Mouse (Mus musculus) left cerebral cortex, adult 11 months (tissue): ENCODE data around the gene Unc5a.

Experiments
- DNase-seq: peaks from one replicate; pipeline ENCODE4 v3.0.0; 2022; ENCODE audit warnings: low spot score

Unc5a gene

DNA sequence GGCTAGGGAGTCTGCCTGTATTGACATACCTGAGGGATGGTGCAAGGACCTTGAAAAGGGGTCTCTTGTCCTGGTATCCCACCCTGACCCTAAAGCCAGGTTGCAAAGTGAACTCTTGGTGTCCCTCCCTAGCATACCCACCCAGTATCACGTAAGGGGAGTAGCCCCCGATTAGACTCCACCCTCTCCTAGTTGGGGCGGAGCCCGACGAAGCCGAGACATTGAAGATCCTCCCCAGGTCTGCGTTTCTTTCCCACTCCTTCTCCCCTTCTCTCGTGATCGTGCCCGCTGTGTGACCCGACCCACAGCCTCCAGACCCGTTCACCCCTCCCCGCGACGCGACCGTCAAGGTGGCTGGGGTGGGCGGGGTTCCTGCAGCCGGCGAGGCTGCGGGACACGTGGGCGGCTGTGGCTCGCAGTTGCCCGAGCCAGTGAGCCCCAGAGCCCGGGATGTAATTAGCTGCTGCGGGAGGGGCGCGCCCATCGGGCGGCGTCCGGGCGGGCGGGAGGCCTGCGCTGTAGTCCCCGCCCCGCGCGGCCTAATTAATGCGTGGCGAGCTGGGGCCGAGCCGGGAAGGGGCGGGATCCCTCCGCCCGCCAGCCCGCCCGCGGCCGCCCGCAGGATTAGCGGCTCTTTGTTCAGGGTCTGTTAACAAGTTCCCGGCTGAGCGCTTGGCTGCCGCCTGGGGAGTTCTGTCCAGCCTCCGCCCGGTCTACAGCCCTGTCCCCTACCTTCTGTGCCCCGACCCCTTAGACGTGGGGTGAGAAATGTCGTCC, 6.7 kb downstream of the Unc5a start:
- DNase-seq: no peak

DNA sequence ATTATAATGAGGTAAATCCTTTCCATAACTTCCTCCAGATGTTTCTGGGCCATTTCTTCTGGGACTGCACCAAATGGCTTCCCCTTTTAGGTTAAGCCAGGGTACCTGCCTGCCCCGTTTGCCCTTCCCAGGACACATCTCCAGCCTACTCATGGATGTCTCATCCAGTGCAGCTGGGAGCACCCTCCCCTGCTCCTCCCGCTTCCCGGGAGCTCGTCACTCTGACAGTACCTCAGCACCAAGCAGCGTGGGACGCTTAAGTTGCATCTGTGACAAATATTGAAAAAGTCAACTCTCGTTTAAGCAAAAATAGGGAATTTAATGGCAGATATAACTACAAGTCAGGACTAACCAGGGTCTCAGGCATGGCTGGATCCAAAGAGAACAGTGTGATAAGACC, 8.1 kb downstream of the Unc5a start:
- DNase-seq: no peak

DNA sequence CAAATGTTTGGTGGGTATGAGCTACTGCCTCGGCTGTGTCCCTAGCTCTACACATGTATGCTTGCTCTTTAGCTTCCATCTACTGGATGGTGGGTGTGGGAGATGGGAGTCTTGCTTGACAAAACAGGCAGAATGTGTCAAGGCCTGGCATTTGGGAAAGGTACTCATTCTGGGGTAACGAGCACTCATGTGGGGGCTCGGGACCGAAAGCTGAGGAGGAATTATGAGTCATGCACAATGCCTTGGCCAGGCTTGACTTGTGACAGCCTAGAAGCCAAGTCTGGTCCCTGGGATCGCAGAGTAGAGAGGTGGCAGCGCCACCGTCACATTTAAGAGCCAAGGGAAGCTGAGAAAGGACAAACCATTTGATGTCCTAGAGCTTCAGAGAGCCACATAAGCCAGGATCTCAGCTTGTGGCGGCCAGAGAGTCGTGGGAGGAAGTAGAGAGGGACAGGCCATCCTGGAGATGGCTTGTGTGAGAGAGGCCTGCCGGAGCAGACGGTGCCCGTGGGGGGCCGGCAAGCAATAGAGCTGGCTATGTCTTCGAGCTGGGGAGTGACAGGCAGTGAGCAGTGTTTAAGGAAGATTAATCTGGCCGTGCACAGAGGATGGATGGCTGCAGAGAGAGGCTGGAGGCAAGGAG, 10.0 kb downstream of the Unc5a start:
- no peak for DNase-seq

GRCm38 (mm10) chr13:54959842-54960241, 10.6 kb downstream of the Unc5a start:
- DNase-seq: no peak

- DNase-seq: no peak
Observed at GRCm38 (mm10) chr13:54960491-54960890, 11.3 kb downstream of the Unc5a start.

GRCm38 (mm10) chr13:54965256-54965655, 16.0 kb downstream of the Unc5a start:
- DNase-seq: no peak

DNA sequence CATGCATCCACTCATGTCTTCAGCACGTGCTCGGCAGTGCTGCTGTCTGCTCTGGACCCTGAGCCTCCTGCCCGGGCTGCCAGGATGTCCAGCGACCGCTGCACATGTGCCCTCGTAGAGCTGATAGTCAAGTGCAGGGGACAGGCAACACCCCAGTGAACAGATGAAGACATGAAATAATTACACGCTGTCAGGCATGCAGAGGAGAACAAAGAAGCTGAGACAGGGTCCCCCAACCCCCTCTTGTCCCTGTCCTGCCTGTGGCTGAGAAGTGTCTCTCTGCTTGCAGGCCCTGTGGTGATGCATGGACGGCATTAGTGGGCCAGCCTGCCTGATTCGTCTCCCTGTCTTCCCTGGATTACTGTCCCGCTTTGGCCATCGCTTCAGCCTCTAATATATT, 18.3 kb downstream of the Unc5a start:
- DNase-seq: no peak

GRCm38 (mm10) chr13:54968636-54969035, 19.4 kb downstream of the Unc5a start:
- no peak for DNase-seq

DNA sequence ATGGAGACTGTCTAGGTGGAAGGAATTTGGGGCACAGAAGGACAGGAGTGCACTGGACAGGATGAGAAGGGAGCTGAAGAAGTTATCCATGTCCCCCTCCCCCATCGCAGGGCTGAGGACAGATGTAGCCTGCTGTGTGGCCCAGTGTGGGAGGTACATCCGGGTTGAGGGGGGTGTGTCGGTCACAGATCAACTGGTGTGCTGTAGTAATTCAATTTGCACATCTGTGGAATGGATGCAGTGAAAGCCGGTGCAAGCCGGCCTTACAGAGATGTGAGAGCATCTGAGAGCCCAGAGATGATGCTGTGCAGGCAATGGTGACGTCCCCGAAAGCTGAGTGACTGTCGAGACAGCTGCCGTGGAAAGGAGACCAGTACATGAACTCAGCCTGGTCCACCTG, 20.3 kb downstream of the Unc5a start:
- no peak for DNase-seq

GRCm38 (mm10) chr13:54970521-54971247, 21.5 kb downstream of the Unc5a start:
- DNase-seq: no peak

- no peak for DNase-seq
Observed at GRCm38 (mm10) chr13:54975546-54975945, 26.3 kb downstream of the Unc5a start.

DNA sequence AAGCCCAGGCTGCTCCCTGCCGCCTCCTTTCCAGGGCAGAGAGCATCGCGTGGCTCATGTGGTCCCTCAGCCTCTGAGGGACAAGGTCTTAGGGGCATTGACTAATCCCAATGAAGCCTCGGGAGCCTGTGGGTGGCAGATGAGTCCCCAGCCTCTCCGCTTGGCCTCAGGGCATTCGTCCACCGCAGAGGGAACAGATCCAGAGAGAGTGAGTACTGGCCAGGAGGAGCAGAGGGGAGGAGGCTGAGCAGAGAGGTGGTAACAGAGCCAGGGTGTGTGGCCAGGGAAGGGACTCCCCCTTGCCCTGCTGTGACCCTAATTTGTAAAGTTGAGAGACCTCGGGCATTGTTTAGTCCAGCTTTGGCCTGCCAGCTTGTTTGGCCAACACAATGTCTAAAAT, 29.6 kb downstream of the Unc5a start:
- DNase-seq: no peak

DNA sequence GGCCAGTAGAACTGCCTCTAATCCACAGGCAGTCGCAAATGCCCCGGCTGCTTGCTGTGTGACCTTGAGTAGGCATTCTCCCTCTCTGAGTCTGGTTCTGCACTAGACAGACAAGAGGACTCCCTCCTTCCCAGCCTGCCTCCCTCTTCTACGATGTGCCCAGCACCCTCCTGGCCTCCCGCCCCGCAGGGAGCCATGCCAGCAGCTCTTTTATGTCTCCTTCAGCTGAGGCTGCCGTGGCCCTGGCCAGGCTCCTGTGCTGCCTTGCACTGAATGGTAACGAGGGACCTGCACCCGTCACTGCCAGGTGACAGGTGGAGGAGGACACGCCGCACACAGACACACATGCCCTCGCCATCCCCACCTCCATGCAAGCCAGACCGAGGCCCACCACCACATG, 31.7 kb downstream of the Unc5a start:
- DNase-seq: no peak

- DNase-seq: no peak
Observed at GRCm38 (mm10) chr13:54983001-54983400, 33.8 kb downstream of the Unc5a start.

DNA sequence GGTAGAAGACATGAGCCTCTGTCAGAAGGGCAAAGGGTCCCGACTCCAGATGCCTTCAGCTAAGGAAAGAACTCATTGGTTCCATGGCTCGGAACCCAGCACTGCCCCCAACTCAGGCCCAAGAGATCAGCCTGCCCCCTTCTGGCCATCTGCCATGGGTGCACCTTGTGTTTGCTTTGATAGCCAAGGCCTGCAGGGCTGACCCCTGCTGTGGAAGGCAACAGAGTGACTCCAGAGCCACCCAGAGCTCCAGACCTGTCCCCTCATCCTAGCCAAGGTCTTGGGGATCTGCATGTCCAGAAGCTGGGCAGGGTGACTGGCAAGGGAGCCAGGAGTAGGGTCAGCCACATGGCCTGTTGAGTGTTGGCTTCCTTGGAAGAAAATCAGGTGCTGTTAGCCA, 34.4 kb downstream of the Unc5a start:
- DNase-seq: no peak

- no peak for DNase-seq
Observed at GRCm38 (mm10) chr13:54987405-54987804, 38.2 kb downstream of the Unc5a start.

DNA sequence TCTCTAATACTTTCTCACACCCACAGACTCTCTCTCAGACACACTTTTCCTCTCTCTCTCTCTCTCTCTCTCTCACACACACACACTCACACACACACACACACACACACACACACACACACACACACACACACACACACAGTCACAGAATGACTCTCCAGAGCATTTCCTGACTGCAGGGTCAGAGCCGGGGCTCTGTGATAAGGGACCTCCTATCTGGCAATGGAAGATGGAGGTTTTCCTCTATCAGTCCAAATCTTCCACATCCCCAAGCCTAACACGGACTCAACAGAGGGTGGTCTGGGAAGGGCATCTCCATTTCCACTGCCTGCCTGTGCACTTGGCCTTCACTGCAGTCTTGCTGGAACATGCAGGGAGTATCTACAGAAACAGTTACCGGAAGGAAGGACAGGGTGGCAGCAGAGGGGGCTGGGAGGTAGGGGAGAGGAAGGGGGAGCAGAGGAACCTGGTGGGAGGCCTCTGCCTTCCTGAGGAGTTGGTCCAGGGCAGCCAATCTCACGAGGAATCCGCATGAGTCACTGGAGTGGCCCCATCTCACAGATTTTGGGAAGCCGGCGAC, 39.1 kb downstream of the Unc5a start:
- DNase-seq: no peak

DNA sequence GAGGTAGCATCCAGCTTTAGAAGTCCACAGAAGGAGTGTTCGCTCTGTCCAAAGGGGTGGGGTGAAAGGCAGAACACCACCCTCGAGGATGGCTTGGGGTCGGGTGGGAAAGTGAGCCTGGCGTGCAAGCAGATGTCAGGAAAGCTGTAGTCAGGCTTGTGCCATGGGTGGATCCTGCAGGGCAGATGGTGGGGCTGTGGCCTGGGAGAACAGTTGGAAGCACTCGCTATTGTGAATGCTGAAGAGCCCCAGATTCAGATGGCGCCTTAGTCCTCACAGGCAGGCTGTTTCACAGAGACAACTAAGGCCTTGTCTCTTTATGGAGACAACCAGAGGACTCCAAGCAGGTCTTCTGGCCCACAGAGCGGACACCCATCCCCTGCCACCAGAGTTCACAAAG, 43.0 kb downstream of the Unc5a start:
- no peak for DNase-seq

DNA sequence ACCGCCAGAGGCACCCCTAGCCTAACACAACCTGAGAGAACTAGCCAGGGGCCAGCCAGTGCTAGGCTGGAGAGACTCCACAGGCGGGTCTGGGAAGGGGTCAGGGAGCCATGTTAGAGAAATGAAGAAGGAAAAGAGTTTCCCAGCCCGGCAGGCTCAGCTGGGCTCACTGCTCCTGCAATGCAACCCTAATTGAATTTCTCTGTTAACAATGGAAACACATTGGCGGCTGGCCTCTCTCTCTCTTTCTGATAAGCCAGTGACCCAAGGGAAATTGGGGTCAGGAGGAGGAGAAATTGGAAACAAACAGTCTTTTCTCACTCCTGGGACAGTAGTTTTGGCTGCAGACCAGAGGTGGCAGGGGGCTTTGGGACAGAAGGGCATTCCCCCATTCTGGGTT, 45.4 kb downstream of the Unc5a start:
- DNase-seq: no peak

DNA sequence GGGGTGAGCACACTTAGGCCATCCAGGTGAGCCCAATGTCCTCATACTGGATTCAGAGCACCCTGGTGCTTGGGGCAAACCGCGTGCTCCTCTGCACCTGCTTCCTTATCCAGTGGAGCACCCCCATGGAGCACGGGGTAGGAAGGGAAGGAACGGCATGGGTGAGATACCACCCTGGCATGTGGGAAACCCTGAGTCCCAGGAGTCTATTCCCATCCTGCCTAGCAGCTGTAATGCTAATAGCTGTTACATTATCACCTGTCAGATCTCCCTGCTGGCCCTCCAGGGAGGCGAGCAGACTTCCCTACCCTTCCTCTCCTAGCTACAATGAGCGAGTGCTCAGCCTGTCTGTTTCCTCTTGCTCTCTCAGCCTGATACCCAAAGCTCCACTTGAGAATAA, 46.0 kb downstream of the Unc5a start:
- DNase-seq: no peak

DNA sequence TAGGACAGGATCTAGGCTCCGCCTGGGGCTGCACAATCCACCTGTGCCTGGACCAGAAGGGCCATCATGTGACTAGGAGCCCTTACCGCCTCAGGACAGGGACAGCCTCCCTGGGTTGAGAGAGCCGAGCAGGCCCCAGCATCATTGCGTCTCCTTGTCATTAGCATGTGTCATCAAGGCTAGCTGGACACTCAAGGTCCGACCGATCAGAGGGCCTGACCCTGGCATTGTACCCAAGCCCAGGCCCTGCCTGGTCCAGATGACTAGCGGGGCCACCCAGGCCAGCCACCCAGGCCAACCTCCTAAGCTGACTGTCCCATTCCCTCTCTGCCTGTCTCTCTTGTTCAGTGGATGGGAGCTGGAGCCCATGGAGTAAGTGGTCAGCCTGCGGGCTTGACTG, 48.4 kb downstream of the Unc5a start:
- DNase-seq: no peak

- peak; percentile 51 for DNase-seq
Observed at GRCm38 (mm10) chr13:55000433-55000832, 51.2 kb downstream of the Unc5a start.

GRCm38 (mm10) chr13:55002090-55002489, 52.9 kb downstream of the Unc5a start:
- DNase-seq: no peak
